ENCODE assay signal across 8 mouse cellular contexts in genomic region chr7:101837606-101838471, GRCm38 (mm10). TPM values are rescaled to one million over a fixed set of nuclear protein-coding genes. Genes with fewer than 3 reads are reported as not detected.
DNase-seq lines count a peak whose midpoint lies in the region; ATAC-seq and TF ChIP-seq lines count a peak whose summit lies in the region.

Inppl1 (minus strand) TSS chr7:101838229.

- no peaks in the 10 kb centered on the region for H3K27me3 ChIP-seq in heart, embryonic 13.5 days (replicated peaks)
- H3K27me3 ChIP-seq in kidney, postnatal 0 days (ENCODE audit: insufficient read depth, low read length): no peaks in the 10 kb centered on the region
- H3K27me3 ChIP-seq in liver, embryonic 12.5 days (replicated peaks): peaks cover 60% of the 10 kb centered on the region
- H3K27me3 ChIP-seq in stomach, postnatal 0 days (ENCODE audit: control insufficient read depth, insufficient read depth, low read length): no peaks in the 10 kb centered on the region

- H3K9ac ChIP-seq in heart, embryonic 13.5 days: peak within 1 kb of the TSS; percentile 99
- peak within 1 kb of the TSS; percentile 98 for H3K9ac ChIP-seq in kidney, postnatal 0 days (ENCODE audit: low read depth, low read length)
- H3K9ac ChIP-seq in liver, embryonic 12.5 days: peak within 1 kb of the TSS; percentile 75
- H3K9ac ChIP-seq in stomach, postnatal 0 days (ENCODE audit: low read length): peak within 1 kb of the TSS; percentile 95

- peaks cover 22% of the 10 kb centered on the region for H3K36me3 ChIP-seq in heart, embryonic 13.5 days
- peaks cover 9% of the 10 kb centered on the region; the same call in 1 of the 2 replicates for H3K36me3 ChIP-seq in kidney, postnatal 0 days (ENCODE audit: insufficient read depth, low read length)
- H3K36me3 ChIP-seq in liver, embryonic 12.5 days: peaks cover 8% of the 10 kb centered on the region
- H3K36me3 ChIP-seq in stomach, postnatal 0 days (ENCODE audit: control insufficient read depth, insufficient read depth, low read length): peaks cover 8% of the 10 kb centered on the region

- peak within 1 kb of the TSS; percentile 72 for H3K4me2 ChIP-seq in heart, embryonic 13.5 days
- peak within 1 kb of the TSS; percentile 90 for H3K4me2 ChIP-seq in kidney, postnatal 0 days (ENCODE audit: low read length)
- peak within 1 kb of the TSS; percentile 88 for H3K4me2 ChIP-seq in liver, embryonic 12.5 days
- H3K4me2 ChIP-seq in stomach, postnatal 0 days (replicated peaks; ENCODE audit: low read depth): peak within 1 kb of the TSS; percentile 91

- peak; percentile 57 for TF ChIP-seq CTCF in kidney, postnatal 0 days (IDR thresholded peaks at IDR 0.05; ENCODE audit: low read depth)
- TF ChIP-seq CTCF in stomach, postnatal 0 days (IDR thresholded peaks at IDR 0.05; ENCODE audit: low read depth): peak; percentile 69

- no peak for TF ChIP-seq EP300 in stomach, postnatal 0 days (optimal IDR thresholded peaks at IDR 0.05)

- peak within 1 kb of the TSS; percentile 99 for H3K27ac ChIP-seq in heart, embryonic 13.5 days (replicated peaks)
- H3K27ac ChIP-seq in kidney, postnatal 0 days: peak within 1 kb of the TSS; percentile 97
- peak within 1 kb of the TSS; percentile 71 for H3K27ac ChIP-seq in liver, embryonic 12.5 days
- H3K27ac ChIP-seq in stomach, postnatal 0 days (replicated peaks): peak within 1 kb of the TSS; percentile 94

- H3K4me1 ChIP-seq in heart, embryonic 13.5 days: peaks cover 36% of the 10 kb centered on the region
- H3K4me1 ChIP-seq in kidney, postnatal 0 days (replicated peaks; ENCODE audit: insufficient read depth, low read length): peaks cover 15% of the 10 kb centered on the region; the same call in 1 of the 2 replicates
- H3K4me1 ChIP-seq in liver, embryonic 12.5 days: peaks cover 31% of the 10 kb centered on the region
- H3K4me1 ChIP-seq in stomach, postnatal 0 days (replicated peaks; ENCODE audit: control insufficient read depth, insufficient read depth): peaks cover 7% of the 10 kb centered on the region; the same call in 1 of the 2 replicates

- DNase-seq in CD4-positive helper T cell, adult 2 months (ENCODE audit: low read depth, low spot score): peak; percentile 41
- peak; percentile 92 for DNase-seq in brain, adult 2 months (ENCODE audit: low read depth, low spot score)
- DNase-seq in fibroblast of lung, adult 2 months (ENCODE audit: low read depth): peak; percentile 70
- DNase-seq in kidney, postnatal 0 days (ENCODE audit: low spot score): peak; percentile 97
- peak; percentile 17 to 31 for DNase-seq in natural killer cell, adult 2 months (ENCODE audit: low spot score in 2 of 2)
- peak; percentile 93 for DNase-seq in stomach, postnatal 0 days (ENCODE audit: low spot score)

- H3K4me3 ChIP-seq in heart, embryonic 13.5 days: peak within 1 kb of the TSS; percentile 96
- H3K4me3 ChIP-seq in kidney, postnatal 0 days (replicated peaks; ENCODE audit: low read depth, low read length): peak within 1 kb of the TSS; percentile 84
- peak within 1 kb of the TSS; percentile 64 for H3K4me3 ChIP-seq in liver, embryonic 12.5 days
- peak within 1 kb of the TSS; percentile 87 for H3K4me3 ChIP-seq in stomach, postnatal 0 days (ENCODE audit: low read depth, low read length)

- peak; percentile 60; the same call in 1 of the 2 replicates for ATAC-seq in heart, embryonic 13.5 days (ENCODE audit: extremely low read depth, insufficient number of reproducible peaks, low FRiP score, low TSS enrichment)
- ATAC-seq in kidney, postnatal 0 days (replicated peaks; ENCODE audit: low FRiP score, low read depth): peak; percentile 84
- ATAC-seq in liver, embryonic 12.5 days: peak; percentile 40
- peak; percentile 84 for ATAC-seq in stomach, postnatal 0 days (ENCODE audit: low FRiP score, low TSS enrichment)

- under 1% methylated on average over 64 of the region's 64 CpGs for WGBS in heart, embryonic 13.5 days
- under 1% methylated on average over 64 of the region's 64 CpGs for WGBS in kidney, postnatal 0 days
- 1% methylated on average over 64 of the region's 64 CpGs for WGBS in liver, embryonic 12.5 days (ENCODE audit: insufficient replicate concordance)
- 1% methylated on average over 64 of the region's 64 CpGs for WGBS in stomach, postnatal 0 days

- H3K9me3 ChIP-seq in heart, embryonic 13.5 days: no peaks in the 10 kb centered on the region
- H3K9me3 ChIP-seq in kidney, postnatal 0 days (replicated peaks; ENCODE audit: low read length): no peaks in the 10 kb centered on the region
- no peaks in the 10 kb centered on the region for H3K9me3 ChIP-seq in liver, embryonic 12.5 days (replicated peaks)
- no peaks in the 10 kb centered on the region for H3K9me3 ChIP-seq in stomach, postnatal 0 days (ENCODE audit: control insufficient read depth, low read length)

RNA-seq across cellular contexts. Expression of gene Inppl1, which starts in this region (rescaled TPM):
- polyA plus RNA-seq in heart, embryonic 13.5 days (2015; fragmentation: Nextera tagmentation; extraction: Ambion mirVana): 44.9 and 56.3 TPM in 2 replicates
- polyA plus RNA-seq in kidney, postnatal 0 days (2015; fragmentation: Nextera tagmentation; extraction: Ambion mirVana): 34.5 and 35.6 TPM in 2 replicates
- polyA plus RNA-seq in liver, embryonic 12.5 days (2016; fragmentation: Nextera tagmentation; extraction: Ambion mirVana): 6.9 and 7.4 TPM in 2 replicates
- 16.6 and 17.6 TPM in 2 replicates for polyA plus RNA-seq in stomach, postnatal 0 days (2015; fragmentation: Nextera tagmentation; extraction: Ambion mirVana)

Comparison
In these comparisons a context has a peak if more than half of its experiments do, and no peak if none do; other contexts are left out.
1. Peak in every context shown above with its lines: DNase-seq, ATAC-seq, H3K4me3 ChIP-seq and H3K27ac ChIP-seq.
2. DNase-seq: peak in every context shown above with its lines; median percentile 97 in kidney, postnatal 0 days; 93 in stomach, postnatal 0 days; 92 in brain, adult 2 months; 70 in fibroblast of lung, adult 2 months; 41 in CD4-positive helper T cell, adult 2 months; 24 in natural killer cell, adult 2 months.